Mouse (Mus musculus) monocyte, adult 59 days (primary cell): Measurements from ENCODE around the gene Ears2. TPM values are rescaled to one million over a fixed set of nuclear protein-coding genes. Genes with fewer than 3 reads are reported as not detected.

Source experiments
- total RNA-seq, 2 experiments: library from RNA; stranded (reverse); gene quantifications; one replicate each; pipeline ENCODE4 v1.2.4; 2023

Gene Ears2
- total RNA-seq: 1 to 10 TPM; 4.0 to 5.1 TPM

GRCm38 (mm10) chr7:122066945-122067516 lies at the start of gene Ears2, which contains the start of gene Ubfd1:
Gene Ears2 (minus strand): TSS chr7:122067263.
Gene Ubfd1 (plus strand): TSS chr7:122067175.

DNA sequence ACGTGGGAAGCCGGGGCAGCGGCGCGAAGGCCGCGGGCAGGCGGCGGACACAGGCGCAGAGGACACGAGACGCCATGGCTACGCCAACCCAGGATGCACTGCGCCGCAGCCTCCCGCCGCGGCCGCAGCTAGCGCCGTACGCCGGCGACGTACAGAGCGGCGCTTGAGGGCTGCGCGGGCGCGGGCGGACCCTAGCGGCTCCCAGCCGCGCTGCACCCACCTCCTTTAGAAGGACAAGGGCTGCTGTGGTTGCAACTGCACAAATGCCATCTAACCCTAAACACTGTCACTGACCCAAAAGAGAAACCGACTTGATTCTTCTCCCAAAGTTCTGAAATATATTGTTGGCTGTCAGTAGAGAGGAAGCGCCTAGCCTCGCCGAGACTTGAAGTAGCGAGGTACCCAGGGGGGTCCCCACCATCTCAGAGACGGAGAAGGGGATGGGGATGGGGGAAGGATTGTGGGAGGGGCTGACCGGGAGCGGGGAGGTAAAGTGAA lies 34.7 kb upstream of the Ears2 start, which contains the start of gene Ndufab1:
Gene Ndufab1, minus strand, starts transcription at position 140 of the 498 bp plus-strand sequence.

GRCm38 (mm10) chr7:122020667-122021354 lies 46.3 kb downstream of the Ears2 start, which contains the start of gene Gga2:
Gene Gga2 (minus strand): TSS chr7:122021222.

Other genes with a start within 250 kb of the Ears2 start
- gene Scnn1b, start 202.2 kb downstream of the Ears2 start, total RNA-seq: not detected
- 10 to 100 TPM; 18.4 to 18.5 TPM for gene Cog7, start 85.6 kb downstream of the Ears2 start, total RNA-seq
- gene Gga2, start 46.0 kb downstream of the Ears2 start, total RNA-seq: 10 to 100 TPM; 15.7 TPM
- 10 to 100 TPM; 23.3 to 31.2 TPM for gene Ubfd1, start 88 bp downstream of the Ears2 start, total RNA-seq
- 10 to 100 TPM; 50.9 to 57.4 TPM for gene Ndufab1, start 34.6 kb upstream of the Ears2 start, total RNA-seq
- 1 to 10 TPM; 6.1 to 6.6 TPM for gene Palb2, start 65.7 kb upstream of the Ears2 start, total RNA-seq
- gene Dctn5, start 65.8 kb upstream of the Ears2 start, total RNA-seq: 10 to 100 TPM; 76.0 to 81.4 TPM
- gene Plk1, start 92.2 kb upstream of the Ears2 start, total RNA-seq: 1 to 10 TPM; 1.9 to 3.0 TPM
- not detected for gene Ern2, start 118.9 kb upstream of the Ears2 start, total RNA-seq
- 10 to 100 TPM in 1 of 2 experiments, 1 to 10 TPM in 1; 7.5 to 14.3 TPM for gene Chp2, start 152.2 kb upstream of the Ears2 start, total RNA-seq
- 100 to 1,000 TPM; 186 to 189 TPM for gene Prkcb, start 221.5 kb upstream of the Ears2 start, total RNA-seq